Mouse (Mus musculus) mouse trophoblast stem cell (cell line): ENCODE results near the gene Trpd52l3.
"Not testable (repeated sequence)": the region's sequence is repeated elsewhere in the genome, so short reads cannot be mapped to it uniquely, and the experiment has no call there.

ENCODE experiments used
- in situ Hi-C, 2 experiments: fragments of 300-500 bp; cut with MseI, MboI; formaldehyde crosslinking; loops; 2 replicates in 1 of 2; 3 replicates in 1 of 2; pipeline ENCODE4 v1.15.1; 2025

The Trpd52l3 gene

DNA sequence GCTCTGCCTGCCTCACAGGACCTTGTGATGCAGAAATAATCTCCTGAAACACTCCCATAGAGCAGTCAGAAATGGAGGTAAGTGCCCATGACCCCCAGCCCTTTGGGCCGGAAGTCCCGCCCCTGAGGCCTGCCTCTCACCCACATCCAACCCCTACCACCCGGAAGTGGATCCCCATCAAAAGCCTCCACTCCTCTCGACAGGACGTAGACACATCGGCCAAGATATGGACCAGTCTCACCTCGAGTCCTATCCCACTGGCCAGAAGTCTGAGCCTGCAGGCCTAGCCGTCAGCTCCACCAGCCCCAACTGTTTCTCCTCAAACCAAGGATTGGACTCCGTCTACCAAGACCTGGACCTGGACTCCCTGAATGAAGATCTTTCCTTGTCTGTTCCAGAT lies at the start of gene Trpd52l3:
Gene Trpd52l3 (plus strand): TSS at position 170 of the 400 bp plus-strand sequence.
- in situ Hi-C loops, result no loop called here

- in situ Hi-C loops, result no loop called here
These were observed 49.8 kb upstream of the Trpd52l3 start for GRCm38 (mm10) chr19:29953833-29954232.

DNA sequence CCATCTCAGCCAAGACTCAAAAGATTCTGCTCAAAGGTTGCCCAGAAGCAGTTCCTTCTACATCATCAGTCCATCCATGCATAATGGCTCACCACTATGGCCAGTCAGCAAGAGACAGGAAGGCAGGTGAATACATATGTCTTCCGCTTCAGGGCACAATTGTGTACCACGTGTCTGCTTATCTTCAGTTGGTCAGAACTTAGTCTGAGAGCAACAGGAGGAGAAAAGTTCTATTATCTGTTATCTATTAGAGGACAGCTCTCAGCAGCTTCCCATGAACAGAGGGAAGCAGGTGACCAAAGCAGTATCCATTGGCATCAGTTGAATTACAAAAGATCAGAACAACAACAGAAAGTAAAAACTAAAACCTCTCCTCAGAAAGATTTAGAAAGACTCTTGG lies 48.1 kb upstream of the Trpd52l3 start:
- in situ Hi-C loops, result no loop called here

DNA sequence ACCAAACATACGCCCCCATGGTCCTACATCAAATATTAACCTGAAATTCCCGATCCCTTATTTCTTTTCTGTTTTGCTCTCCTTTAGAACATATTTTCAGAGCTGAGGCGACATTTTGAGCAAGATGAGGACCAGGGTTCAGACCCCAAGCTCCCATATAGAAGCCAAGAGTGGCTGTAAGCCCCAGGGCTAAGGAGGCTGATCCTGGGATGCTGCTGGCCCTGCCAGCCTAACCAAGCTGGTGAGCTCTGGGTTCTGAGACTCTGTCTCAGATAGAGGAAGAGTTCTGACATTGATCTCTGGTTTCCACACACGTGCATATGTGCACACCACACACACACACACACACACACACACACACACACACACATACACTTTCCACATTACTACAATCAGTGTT lies 42.7 kb upstream of the Trpd52l3 start:
- in situ Hi-C loops, result no loop called here

GRCm38 (mm10) chr19:29961842-29962241 lies 41.7 kb upstream of the Trpd52l3 start:
- in situ Hi-C loops, result no loop called here

GRCm38 (mm10) chr19:29963598-29964092 lies 39.9 kb upstream of the Trpd52l3 start:
- in situ Hi-C loops, result no loop called here

GRCm38 (mm10) chr19:29967960-29968359 lies 35.6 kb upstream of the Trpd52l3 start:
- in situ Hi-C loops, result no loop called here

GRCm38 (mm10) chr19:29973396-29973795 lies 30.2 kb upstream of the Trpd52l3 start:
- in situ Hi-C loops, result loop anchor here in 1 of 2 experiments (10.0 kb wide), 1 partner anchor 149 kb away; no protein-coding TSS in a partner anchor

DNA sequence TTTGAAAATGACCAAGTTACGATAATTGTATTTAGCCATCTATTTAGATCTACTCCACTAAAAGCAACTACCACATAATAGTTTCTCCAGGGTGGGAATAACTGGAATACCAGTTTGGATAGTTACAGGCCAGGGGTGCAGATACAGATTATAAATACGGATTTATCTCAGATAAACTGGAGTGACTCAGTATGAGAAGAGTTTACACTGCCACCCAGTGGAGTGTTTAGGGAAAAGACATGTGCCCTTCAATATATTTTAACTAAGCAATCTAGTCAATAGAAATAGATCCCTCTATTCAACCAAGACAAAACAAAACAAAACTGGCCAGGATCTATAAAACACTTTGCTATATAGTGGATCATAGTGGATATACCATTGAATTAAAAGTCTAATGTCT lies 24.7 kb upstream of the Trpd52l3 start:
- in situ Hi-C loops, result loop anchor here (5.0 to 10.0 kb wide), 2 partner anchors 152 to 154 kb away; no protein-coding TSS in a partner anchor

- in situ Hi-C loops, result loop anchor here (5.0 to 10.0 kb wide), 2 partner anchors 152 to 155 kb away; no protein-coding TSS in a partner anchor
These were observed 24.0 kb upstream of the Trpd52l3 start for GRCm38 (mm10) chr19:29979452-29980089.

DNA sequence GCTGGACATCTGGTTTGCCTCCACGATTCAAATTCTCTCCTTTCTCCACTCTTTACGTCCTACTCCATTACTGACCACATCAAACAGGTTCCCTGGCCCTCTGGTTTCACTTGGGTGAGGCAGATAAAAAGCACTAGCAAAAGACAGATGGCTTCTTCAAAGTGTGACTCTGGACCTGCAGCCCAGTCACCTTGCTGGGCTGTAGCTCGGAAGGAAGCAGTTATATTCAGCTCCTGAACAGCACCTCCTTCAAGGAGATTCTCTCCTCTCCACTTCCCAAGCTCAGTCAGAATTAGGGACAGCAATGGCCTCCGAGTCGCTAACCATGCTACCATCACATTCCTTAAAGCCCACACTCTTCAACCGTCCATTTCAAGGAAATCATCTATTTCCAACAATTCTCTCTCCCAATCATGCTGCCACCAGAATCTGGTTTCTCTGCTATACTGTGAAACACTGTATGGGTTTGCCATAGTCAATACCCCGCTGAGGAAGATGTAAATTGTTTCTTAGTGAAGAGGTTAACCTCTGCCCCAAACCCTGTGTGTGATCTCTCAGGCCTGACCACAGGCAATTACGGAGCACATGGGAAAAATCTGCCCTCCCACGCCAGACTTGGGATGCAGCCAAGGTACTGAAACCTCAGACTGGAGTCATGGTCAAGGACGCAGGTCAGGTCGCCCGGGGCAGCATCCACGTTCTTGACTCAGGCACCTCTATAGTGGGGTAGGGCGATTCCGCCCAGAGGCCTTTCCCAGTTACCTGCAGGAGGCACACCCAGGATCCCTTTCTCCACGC lies 19.2 kb upstream of the Trpd52l3 start:
- in situ Hi-C loops, result no loop called here

GRCm38 (mm10) chr19:29986464-29987091 lies 17.0 kb upstream of the Trpd52l3 start:
- in situ Hi-C loops, result no loop called here

- in situ Hi-C loops, result no loop called here
These were observed 2.9 kb upstream of the Trpd52l3 start for GRCm38 (mm10) chr19:30000406-30001365.

GRCm38 (mm10) chr19:30001550-30001949 lies 2.0 kb upstream of the Trpd52l3 start:
- in situ Hi-C loops, result no loop called here

- in situ Hi-C loops, result no loop called here
These were observed 2.8 kb downstream of the Trpd52l3 start for GRCm38 (mm10) chr19:30006371-30006770.

DNA sequence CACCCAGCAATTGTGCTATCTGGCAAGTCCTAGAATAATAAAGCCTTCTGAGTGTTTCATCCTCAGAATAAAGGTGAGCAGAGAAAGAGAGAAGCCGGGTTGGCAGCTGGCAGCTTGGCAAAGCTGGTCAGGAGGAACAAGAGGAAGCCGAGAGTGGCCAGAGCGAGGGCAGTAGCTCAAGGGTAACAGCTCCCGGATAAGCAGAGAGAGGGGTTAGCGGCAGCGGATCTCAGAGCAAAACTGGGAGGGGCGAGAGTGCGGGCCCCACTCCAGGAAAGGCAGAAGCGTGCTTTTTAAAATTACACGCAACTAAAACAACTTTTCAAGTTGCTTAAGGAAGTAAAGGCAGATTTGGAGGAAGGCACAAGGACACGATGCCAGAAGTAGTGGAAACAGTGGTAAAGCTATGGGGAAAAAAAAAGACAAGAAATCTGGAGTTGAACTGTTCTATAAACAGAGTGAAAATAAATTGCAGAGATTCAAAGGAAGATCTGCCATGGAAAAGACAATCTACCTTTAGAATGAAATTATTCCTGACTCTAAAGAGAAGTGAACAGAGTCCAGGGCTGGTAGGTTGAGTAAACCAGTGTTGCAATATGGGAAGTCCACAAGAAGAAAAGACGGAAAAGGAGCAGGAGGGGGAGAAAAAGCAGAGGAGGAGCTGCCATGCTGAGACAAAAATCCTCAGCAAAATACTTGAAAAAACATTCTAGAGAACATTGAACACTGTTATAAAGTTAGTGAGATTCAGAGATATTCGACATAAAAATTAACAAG lies 7.1 kb downstream of the Trpd52l3 start:
- in situ Hi-C loops, result no loop called here

DNA sequence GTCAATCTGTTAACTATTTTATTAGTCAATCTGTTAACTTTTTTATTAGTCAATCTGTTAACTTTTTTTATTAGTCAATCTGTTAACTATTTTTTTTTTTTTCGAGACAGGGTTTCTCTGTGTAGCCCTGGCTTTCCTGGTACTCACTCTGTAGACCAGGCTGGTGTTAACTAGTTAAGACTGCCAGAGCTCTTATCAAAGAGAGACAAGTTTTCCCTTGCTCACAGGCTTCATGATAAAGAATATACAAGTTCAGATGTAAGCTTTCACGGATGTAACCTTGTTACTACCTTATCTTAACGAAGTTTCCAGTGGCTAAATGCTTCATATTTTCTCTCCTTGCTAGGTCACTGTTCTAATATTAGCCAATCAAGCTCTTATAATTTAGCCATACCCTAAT lies 10.7 kb downstream of the Trpd52l3 start:
- in situ Hi-C loops, result no loop called here

DNA sequence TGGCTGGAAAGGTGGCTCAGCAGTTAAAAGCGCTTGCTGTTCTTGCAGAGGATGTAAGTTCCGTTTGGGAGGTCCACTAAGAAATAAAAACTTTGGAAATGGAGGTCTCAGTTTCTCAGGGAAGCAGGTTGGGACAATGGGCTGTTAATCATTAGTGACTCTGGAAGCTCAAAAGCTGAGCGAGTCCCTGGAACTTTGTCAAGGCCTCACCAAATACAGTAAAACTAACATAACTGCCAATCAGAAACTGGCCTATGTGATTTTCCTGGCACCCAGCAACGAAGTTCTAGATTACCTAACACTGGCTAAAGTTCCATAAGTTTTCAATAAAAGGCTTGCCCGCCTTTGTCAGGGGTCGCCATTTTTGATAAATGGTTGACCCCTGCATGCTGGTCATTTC lies 12.6 kb downstream of the Trpd52l3 start:
- in situ Hi-C loops, result no loop called here

- in situ Hi-C loops, result not testable (repeated sequence)
These were observed 19.8 kb downstream of the Trpd52l3 start for GRCm38 (mm10) chr19:30023419-30023818.

DNA sequence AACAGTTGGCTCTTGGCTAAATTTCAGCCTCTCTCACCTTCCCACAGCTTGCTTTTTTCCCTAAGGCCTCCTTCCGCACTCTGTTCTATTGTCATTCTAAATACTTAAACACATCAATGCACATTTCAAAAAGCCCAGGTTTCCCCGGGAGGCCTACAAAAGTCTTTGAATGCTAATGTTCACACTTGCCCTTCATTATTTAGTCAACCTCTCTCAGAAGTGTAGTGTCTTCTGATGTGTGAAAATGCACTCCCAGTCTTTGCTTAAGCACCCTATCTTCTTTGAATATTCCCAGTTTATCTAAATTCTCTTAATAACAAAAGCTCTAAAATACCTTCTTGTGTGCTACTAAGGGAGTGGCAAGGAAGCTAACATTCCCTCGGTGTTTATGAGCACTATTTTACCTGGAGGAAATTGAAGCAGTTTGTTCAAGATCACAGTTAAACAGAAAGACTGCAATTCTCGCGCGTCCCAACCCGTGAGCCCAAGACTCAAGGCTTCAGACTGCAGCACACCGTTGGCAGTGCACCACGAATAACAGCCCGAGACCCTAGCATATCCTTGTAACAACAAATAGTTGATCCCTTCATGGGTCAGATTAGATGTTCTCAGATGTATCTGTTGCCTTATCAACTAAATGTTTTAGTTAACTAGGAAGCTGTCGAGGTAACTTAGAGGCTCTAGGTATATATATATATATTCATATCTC lies 25.6 kb downstream of the Trpd52l3 start:
- in situ Hi-C loops, result no loop called here
